Mouse (Mus musculus): Measurements from ENCODE around the gene Fam241b. TPM values are rescaled to one million over a fixed set of nuclear protein-coding genes. Genes with fewer than 3 reads are reported as not detected.

The Fam241b gene
- polyA plus RNA-seq, 1 experiment from 2014 or later, result 48.4 TPM

- peaks cover 70% of the 10 kb centered on the region for H3K27me3 ChIP-seq (replicated peaks)
Observed at GRCm38 (mm10) chr10:62172841-62173553, 29.3 kb upstream of the Fam241b start.

GRCm38 (mm10) chr10:62162410-62162809 is 18.7 kb upstream of the Fam241b start:
- no peak for ATAC-seq (ENCODE audit: low FRiP score, low read depth)
- Histone ChIP-seq H3K9ac (no peak overlapping the region), H3K4me1 (peaks cover 4% of the 10 kb centered on the region; the same call in 1 of the 2 replicates), H3K27ac (no peak overlapping the region), H3K9me3 (peaks cover 8% of the 10 kb centered on the region), H3K4me2 (replicated peaks) (no peak overlapping the region), H3K4me3 (no peak overlapping the region), H3K36me3 (no peaks in the 10 kb centered on the region), H3K27me3 (replicated peaks) (peaks cover 41% of the 10 kb centered on the region)
- 54% methylated on average over 10 of the region's 10 CpGs for WGBS

More at GRCm38 (mm10) chr10:62172841-62173553, 29.3 kb upstream of the Fam241b start:
- 0 out of 2 replicates have a peak overlapping the region, but pooled peaks have one; percentile 10 for H3K4me2 ChIP-seq (replicated peaks)
- ATAC-seq (ENCODE audit: low FRiP score, low read depth), result peak; percentile 64; the same call in 1 of the 2 replicates
- no peak overlapping the region for H3K4me3 ChIP-seq
- H3K27ac ChIP-seq, result no peak overlapping the region
- peaks cover 27% of the 10 kb centered on the region for H3K4me1 ChIP-seq
- H3K36me3 ChIP-seq, result no peaks in the 10 kb centered on the region
- H3K9me3 ChIP-seq, result no peaks in the 10 kb centered on the region
- under 1% methylated on average over 9 of the region's 9 CpGs for WGBS
- H3K9ac ChIP-seq, result no peak overlapping the region

- Histone ChIP-seq H3K27ac (no peak overlapping the region), H3K9me3 (peaks cover 5% of the 10 kb centered on the region; the same call in 1 of the 2 replicates), H3K4me2 (replicated peaks) (no peak overlapping the region), H3K4me1 (peaks cover 22% of the 10 kb centered on the region; the same call in 1 of the 2 replicates), H3K36me3 (no peaks in the 10 kb centered on the region), H3K27me3 (replicated peaks) (peaks cover 67% of the 10 kb centered on the region), H3K4me3 (no peak overlapping the region), H3K9ac (no peak overlapping the region)
- no peak for ATAC-seq (ENCODE audit: low FRiP score, low read depth)
- 14% methylated on average over 7 of the region's 7 CpGs for WGBS
Observed at GRCm38 (mm10) chr10:62149929-62150328, 6.2 kb upstream of the Fam241b start.

- peaks cover 81% of the 10 kb centered on the region for H3K27me3 ChIP-seq (replicated peaks)
Observed at GRCm38 (mm10) chr10:62147466-62148248, 3.9 kb upstream of the Fam241b start.

GRCm38 (mm10) chr10:62145957-62146356 is 2.2 kb upstream of the Fam241b start:
- WGBS, result 22% methylated on average over 5 of the region's 5 CpGs
- H3K9me3 ChIP-seq, result no peaks in the 10 kb centered on the region
- no peaks in the 10 kb centered on the region for H3K36me3 ChIP-seq
- H3K4me1 ChIP-seq, result peaks cover 22% of the 10 kb centered on the region; the same call in 1 of the 2 replicates
- no peak overlapping the region for H3K4me2 ChIP-seq (replicated peaks)
- peak; percentile 92 for ATAC-seq (ENCODE audit: low FRiP score, low read depth)
- peaks cover 78% of the 10 kb centered on the region for H3K27me3 ChIP-seq (replicated peaks)
- no peak overlapping the region for H3K27ac ChIP-seq
- no peak overlapping the region for H3K9ac ChIP-seq
- H3K4me3 ChIP-seq, result no peak overlapping the region

More at GRCm38 (mm10) chr10:62147466-62148248, 3.9 kb upstream of the Fam241b start:
- H3K36me3 ChIP-seq, result no peaks in the 10 kb centered on the region
- H3K4me1 ChIP-seq, result peaks cover 22% of the 10 kb centered on the region; the same call in 1 of the 2 replicates
- no peak overlapping the region for H3K27ac ChIP-seq
- 44% methylated on average over 12 of the region's 12 CpGs for WGBS
- H3K9me3 ChIP-seq, result no peaks in the 10 kb centered on the region
- H3K4me3 ChIP-seq, result no peak overlapping the region
- no peak overlapping the region for H3K4me2 ChIP-seq (replicated peaks)
- no peak for ATAC-seq (ENCODE audit: low FRiP score, low read depth)
- H3K9ac ChIP-seq, result no peak overlapping the region

GRCm38 (mm10) chr10:62138040-62138439 is 5.7 kb downstream of the Fam241b start:
- no peak for ATAC-seq (ENCODE audit: low FRiP score, low read depth)
- peaks cover 28% of the 10 kb centered on the region for H3K4me1 ChIP-seq
- no peak overlapping the region for H3K9ac ChIP-seq
- peaks cover 88% of the 10 kb centered on the region for H3K27me3 ChIP-seq (replicated peaks)
- H3K4me2 ChIP-seq (replicated peaks), result no peak overlapping the region
- H3K9me3 ChIP-seq, result no peaks in the 10 kb centered on the region
- H3K4me3 ChIP-seq, result no peak overlapping the region
- WGBS, result 20% methylated on average over 3 of the region's 3 CpGs
- H3K36me3 ChIP-seq, result no peaks in the 10 kb centered on the region
- no peak overlapping the region for H3K27ac ChIP-seq

GRCm38 (mm10) chr10:62137150-62137549 is 6.6 kb downstream of the Fam241b start:
- ATAC-seq (ENCODE audit: low FRiP score, low read depth), result peak; percentile 23; the same call in 1 of the 2 replicates
- WGBS, result 2% methylated on average over 4 of the region's 4 CpGs
- H3K27me3 ChIP-seq (replicated peaks), result peaks cover 93% of the 10 kb centered on the region

GRCm38 (mm10) chr10:62135696-62136470 is 7.8 kb downstream of the Fam241b start:
- H3K4me1 ChIP-seq, result peaks cover 34% of the 10 kb centered on the region
- WGBS, result 2% methylated on average over 8 of the region's 8 CpGs
- H3K27ac ChIP-seq, result no peak overlapping the region
- no peak for ATAC-seq (ENCODE audit: low FRiP score, low read depth)
- H3K9me3 ChIP-seq, result no peaks in the 10 kb centered on the region
- peaks cover 97% of the 10 kb centered on the region for H3K27me3 ChIP-seq (replicated peaks)
- H3K36me3 ChIP-seq, result no peaks in the 10 kb centered on the region
- no peak overlapping the region for H3K9ac ChIP-seq
- peak overlapping the region; percentile 4; the same call in 1 of the 2 replicates for H3K4me2 ChIP-seq (replicated peaks)
- H3K4me3 ChIP-seq, result no peak overlapping the region

More at GRCm38 (mm10) chr10:62137150-62137549, 6.6 kb downstream of the Fam241b start:
- Histone ChIP-seq H3K4me2 (replicated peaks) (no peak overlapping the region), H3K27ac (no peak overlapping the region), H3K4me3 (no peak overlapping the region), H3K9ac (no peak overlapping the region), H3K36me3 (no peaks in the 10 kb centered on the region), H3K4me1 (peaks cover 34% of the 10 kb centered on the region), H3K9me3 (no peaks in the 10 kb centered on the region)

GRCm38 (mm10) chr10:62132691-62133281 is 10.9 kb downstream of the Fam241b start, which contains the start of gene Neurog3:
TSS of gene Neurog3 (plus strand) at chr10:62133090.
- Histone ChIP-seq H3K27me3 (replicated peaks) (peaks cover 100% of the 10 kb centered on the region), H3K4me1 (peaks cover 47% of the 10 kb centered on the region), H3K36me3 (no peaks in the 10 kb centered on the region), H3K9ac (0 out of 2 replicates have a peak within 1 kb of the TSS, but pooled peaks have one; percentile 3), H3K9me3 (no peaks in the 10 kb centered on the region), H3K4me3 (peak within 1 kb of the TSS; percentile 25), H3K4me2 (replicated peaks) (peak within 1 kb of the TSS; percentile 54), H3K27ac (no peak within 1 kb of the TSS)
- no peak for ATAC-seq (ENCODE audit: low FRiP score, low read depth)
- WGBS, result 1% methylated on average over 29 of the region's 29 CpGs

- WGBS, result 1% methylated on average over 32 of the region's 32 CpGs
- Histone ChIP-seq H3K4me2 (replicated peaks) (peak overlapping the region; percentile 31), H3K4me3 (no peak overlapping the region), H3K27ac (no peak overlapping the region), H3K9me3 (no peaks in the 10 kb centered on the region), H3K36me3 (no peaks in the 10 kb centered on the region), H3K4me1 (peaks cover 23% of the 10 kb centered on the region), H3K27me3 (replicated peaks) (peaks cover 78% of the 10 kb centered on the region), H3K9ac (no peak overlapping the region)
- ATAC-seq (ENCODE audit: low FRiP score, low read depth), result no peak
Observed at GRCm38 (mm10) chr10:62128316-62128951, 15.3 kb downstream of the Fam241b start.

GRCm38 (mm10) chr10:62127711-62128231 is 15.9 kb downstream of the Fam241b start:
- ATAC-seq (ENCODE audit: low FRiP score, low read depth), result no peak
- Histone ChIP-seq H3K27me3 (replicated peaks) (peaks cover 72% of the 10 kb centered on the region), H3K9ac (no peak overlapping the region), H3K4me3 (no peak overlapping the region), H3K9me3 (no peaks in the 10 kb centered on the region), H3K36me3 (no peaks in the 10 kb centered on the region), H3K27ac (no peak overlapping the region), H3K4me2 (replicated peaks) (peak overlapping the region; percentile 31), H3K4me1 (peaks cover 17% of the 10 kb centered on the region)
- 35% methylated on average over 21 of the region's 21 CpGs for WGBS

All from neural tube, embryonic 12.5 days (tissue).